Mouse (Mus musculus) intestine, postnatal 0 days (tissue): Measurements from ENCODE around the gene CT030661.1. TPM values are rescaled to one million over a fixed set of nuclear protein-coding genes. Genes with fewer than 3 reads are reported as not detected.
"Not testable (repeated sequence)": the region's sequence is repeated elsewhere in the genome, so short reads cannot be mapped to it uniquely, and the experiment has no call there.

Experiments used
- ATAC-seq: fragments of 200-750 bp; cut with Nextera tagmentation; 2 replicates; pipeline ENCODE4 v1.8.0; 2017; ENCODE audit warnings: mild to moderate bottlenecking, moderate TSS enrichment, moderate library complexity
- H3K27ac ChIP-seq: fragments of 300-500 bp; sonication (generic); 2 replicates; pipeline ENCODE4 v1.5.1; 2014; ENCODE audit warnings: mild to moderate bottlenecking, low read depth, low read length, moderate library complexity
- H3K27me3 ChIP-seq: fragments of 300-500 bp; sonication (generic); replicated peaks from 2 replicates; pipeline ENCODE4 v1.6.1; 2014; ENCODE audit warnings: low read length, mixed read lengths; ENCODE audit not compliant: control insufficient read depth, insufficient read depth
- H3K36me3 ChIP-seq: fragments of 300-500 bp; sonication (generic); 2 replicates; pipeline ENCODE4 v1.6.1; 2014; ENCODE audit warnings: mild to moderate bottlenecking, moderate library complexity; ENCODE audit not compliant: control insufficient read depth, insufficient read depth
- H3K4me1 ChIP-seq: fragments of 300-500 bp; sonication (generic); replicated peaks from 2 replicates; pipeline ENCODE4 v1.6.1; 2014; ENCODE audit warnings: antibody characterized with exemption, low read length, mixed read lengths; ENCODE audit not compliant: control insufficient read depth, insufficient read depth
- H3K4me2 ChIP-seq: fragments of 300-500 bp; sonication (generic); replicated peaks from 2 replicates; pipeline ENCODE4 v1.6.1; 2014; ENCODE audit warnings: low read depth, mild to moderate bottlenecking, moderate library complexity
- H3K4me3 ChIP-seq: fragments of 300-500 bp; sonication (generic); 2 replicates; pipeline ENCODE4 v1.5.1; 2014; ENCODE audit warnings: low read depth, low read length
- H3K9ac ChIP-seq: fragments of 300-500 bp; sonication (generic); 2 replicates; pipeline ENCODE4 v1.6.1; 2014; ENCODE audit warnings: mild to moderate bottlenecking, low read depth, low read length
- H3K9me3 ChIP-seq: fragments of 300-500 bp; sonication (generic); 2 replicates; pipeline ENCODE4 v1.6.1; 2016; ENCODE audit warnings: mixed run types; ENCODE audit not compliant: control insufficient read depth
- CTCF ChIP-seq: sonication (generic); IDR thresholded peaks from 2 replicates; pipeline ENCODE4 v1.5.1; 2016; ENCODE audit warnings: low read depth, mild to moderate bottlenecking, control low read depth, antibody characterized with exemption, moderate library complexity
- WGBS: fragments of 180-500 bp; shearing (Covaris S2); extraction: QIAGEN DNeasy Blood & Tissue Kit; methylation state at CpG from one replicate; pipeline ENCODE4 v1.1.7; 2014; 5-methylcytosine and 5-hydroxymethylcytosine counted together
- polyA plus RNA-seq: library from polyadenylated mRNA; unstranded; fragments of >200 nt; fragmentation: Nextera tagmentation; extraction: Ambion mirVana; gene quantifications from 2 replicates; pipeline ENCODE4 v1.2.1, GENCODE M21; 2015

Gene CT030661.1
- polyA plus RNA-seq: 11.3 and 12.4 TPM in 2 replicates

DNA sequence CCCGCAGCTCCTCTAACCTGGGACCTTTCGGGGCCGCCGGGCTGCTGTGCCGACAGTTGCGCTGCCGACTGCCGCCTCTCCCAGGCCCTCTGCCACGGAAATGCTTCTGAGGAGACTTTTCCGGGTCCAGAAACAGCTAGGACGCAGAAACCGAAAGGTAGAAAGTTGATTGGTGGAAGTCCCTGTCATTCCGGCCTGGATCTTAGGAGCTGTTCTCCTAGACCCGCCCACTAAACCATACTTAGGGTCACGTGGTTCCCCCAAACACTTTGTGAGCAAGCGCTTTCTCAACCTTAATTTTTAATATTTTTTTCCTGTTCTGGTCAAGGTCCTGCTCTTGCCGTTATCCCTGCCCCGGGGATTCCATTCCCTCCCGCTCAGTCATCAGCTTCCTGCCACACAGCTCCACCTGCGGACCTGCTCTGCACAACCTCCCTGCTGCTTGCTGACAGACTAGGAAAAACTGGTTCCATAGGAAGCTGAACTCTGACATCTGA lies at the start of gene CT030661.1:
TSS of gene CT030661.1 (minus strand) at position 108 of the 497 bp plus-strand sequence.
- H3K9me3 ChIP-seq, H3K4me1 ChIP-seq, H3K36me3 ChIP-seq, H3K27me3 ChIP-seq: not testable (repeated sequence)
- peak; percentile 44 for TF ChIP-seq CTCF
- Histone ChIP-seq H3K4me3 (peak within 1 kb of the TSS; percentile 58), H3K27ac (peak within 1 kb of the TSS; percentile 88), H3K4me2 (peak within 1 kb of the TSS; percentile 66), H3K9ac (peak within 1 kb of the TSS; percentile 62)
- 0% methylated on average over 20 of the region's 20 CpGs for WGBS
- ATAC-seq: peak; percentile 99

DNA sequence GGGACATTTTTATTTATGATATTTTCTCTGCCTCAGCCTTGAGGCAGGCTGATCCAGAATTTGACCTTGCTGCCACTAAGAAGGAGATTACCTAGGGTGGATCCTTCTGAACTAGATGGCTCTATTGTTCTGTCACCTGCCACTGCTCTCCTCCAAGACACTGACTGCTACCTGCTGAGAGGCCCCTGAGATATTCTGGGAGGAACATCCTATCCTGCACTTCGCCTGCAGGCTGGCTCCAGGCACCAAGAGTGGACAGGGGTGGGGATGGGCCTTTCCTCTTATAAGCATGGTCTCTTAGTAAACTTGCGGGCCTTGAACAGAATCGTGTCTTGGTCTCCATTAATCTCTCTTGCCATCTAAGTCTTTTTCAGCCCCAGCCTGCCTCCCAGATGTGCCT lies 49.3 kb upstream of the CT030661.1 start:
- no peak overlapping the region for H3K4me2 ChIP-seq
- ATAC-seq: no peak
- H3K27ac ChIP-seq: no peak overlapping the region
- peaks cover 11% of the 10 kb centered on the region; the same call in 1 of the 2 replicates for H3K36me3 ChIP-seq
- WGBS: 93% methylated on average over 3 of the region's 3 CpGs
- H3K9me3 ChIP-seq: peaks cover 3% of the 10 kb centered on the region; the same call in 1 of the 2 replicates
- no peak overlapping the region for H3K9ac ChIP-seq
- no peaks in the 10 kb centered on the region for H3K27me3 ChIP-seq
- no peak for TF ChIP-seq CTCF
- no peaks in the 10 kb centered on the region for H3K4me1 ChIP-seq
- no peak overlapping the region for H3K4me3 ChIP-seq

DNA sequence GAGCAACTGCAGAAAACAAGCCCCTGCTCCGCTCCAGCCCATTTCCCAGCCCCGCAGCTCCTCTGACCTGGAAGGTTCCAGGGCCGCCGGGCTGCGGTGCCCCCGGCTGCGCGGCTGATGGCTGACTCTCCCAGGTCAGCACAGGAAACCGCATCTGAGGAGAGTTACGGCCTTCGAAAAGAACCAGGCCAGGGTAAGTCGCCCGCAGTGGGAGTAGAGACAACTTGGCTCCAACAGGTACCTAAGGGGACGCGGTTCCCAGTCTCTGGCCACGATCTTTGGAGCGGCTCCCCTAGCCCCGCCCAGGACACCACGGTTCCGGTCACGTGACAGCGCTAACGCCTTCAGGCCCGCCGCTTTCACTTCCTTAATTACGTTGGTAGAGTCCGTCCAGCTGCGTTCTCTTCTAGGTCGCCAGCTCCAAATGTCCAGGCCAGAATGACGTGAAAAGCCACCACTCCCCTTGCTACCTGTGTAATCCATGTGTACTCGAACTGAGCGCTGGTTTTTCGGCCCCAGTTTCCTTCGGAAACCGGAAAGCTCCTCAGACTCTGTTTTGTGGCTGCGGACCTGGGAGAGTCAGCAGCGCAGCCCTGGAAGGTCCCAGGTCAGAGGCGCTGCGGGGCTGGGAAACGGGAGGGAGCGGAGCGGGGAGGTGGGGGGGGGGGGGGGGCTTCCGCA lies 46.6 kb upstream of the CT030661.1 start, which contains the start of the genes Zfp944 and Zfp758:
TSS of gene Zfp944 (minus strand) at position 300 of the 681 bp plus-strand sequence.
TSS of gene Zfp758 (plus strand) at position 353 of the 681 bp plus-strand sequence.
- Histone ChIP-seq H3K9ac (peak within 1 kb of the TSS; percentile 71), H3K4me3 (peak within 1 kb of the TSS; percentile 57), H3K4me2 (peak within 1 kb of the TSS; percentile 72), H3K27ac (peak within 1 kb of the TSS; percentile 86)
- not testable (repeated sequence) for H3K27me3 ChIP-seq, H3K4me1 ChIP-seq, H3K9me3 ChIP-seq, H3K36me3 ChIP-seq
- under 1% methylated on average over 28 of the region's 43 CpGs for WGBS
- peak; percentile 99 for ATAC-seq

DNA sequence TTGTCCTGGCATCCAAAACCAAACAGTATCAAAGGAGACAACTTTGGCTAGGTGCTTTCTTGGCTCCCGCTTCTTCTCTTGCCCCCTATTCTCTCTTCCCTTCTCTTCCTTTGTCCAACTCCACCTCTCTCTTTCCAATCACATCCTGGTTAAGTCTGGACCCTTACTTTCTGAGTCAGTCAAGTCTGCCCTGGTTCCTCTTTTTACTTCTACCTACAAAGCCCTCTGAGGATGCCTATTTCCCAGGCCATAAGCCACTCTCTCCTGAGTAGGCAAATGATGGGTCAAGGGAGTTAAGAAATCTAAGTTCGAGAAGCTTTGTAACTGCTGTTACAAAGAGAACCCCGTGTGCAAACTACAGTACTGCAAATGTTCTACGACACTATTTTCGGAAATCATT lies 45.9 kb upstream of the CT030661.1 start:
- H3K4me3 ChIP-seq: peak overlapping the region; percentile 57
- H3K27me3 ChIP-seq: no peaks in the 10 kb centered on the region
- ATAC-seq: no peak
- TF ChIP-seq CTCF: no peak
- peaks cover 3% of the 10 kb centered on the region; the same call in 1 of the 2 replicates for H3K9me3 ChIP-seq
- H3K4me2 ChIP-seq: peak overlapping the region; percentile 72
- 26% methylated on average over 5 of the region's 5 CpGs for WGBS
- no peaks in the 10 kb centered on the region for H3K4me1 ChIP-seq
- H3K36me3 ChIP-seq: peaks cover 3% of the 10 kb centered on the region
- peak overlapping the region; percentile 71; the same call in 1 of the 2 replicates for H3K9ac ChIP-seq
- H3K27ac ChIP-seq: no peak overlapping the region

DNA sequence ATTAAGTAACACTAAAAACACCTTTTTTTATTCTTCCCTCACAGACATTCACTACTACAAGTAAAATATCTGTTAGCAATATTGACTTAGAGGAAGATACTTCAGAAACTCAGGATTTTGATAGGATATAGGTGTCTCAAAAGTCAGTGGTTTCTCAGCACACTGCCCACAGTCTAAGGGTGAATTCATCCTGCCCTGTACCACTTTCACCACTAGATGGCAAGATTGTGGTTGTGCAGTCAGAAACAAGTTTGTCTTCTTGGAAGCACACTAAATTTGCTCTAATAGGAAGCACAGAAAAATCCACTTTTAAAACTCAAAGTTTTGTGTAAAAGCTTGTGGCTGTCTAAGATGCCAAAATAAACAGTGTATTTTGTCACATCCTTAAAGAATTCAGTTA lies 38.2 kb upstream of the CT030661.1 start:
- Histone ChIP-seq H3K9me3 (no peaks in the 10 kb centered on the region), H3K9ac (no peak overlapping the region), H3K4me1 (no peaks in the 10 kb centered on the region), H3K27me3 (no peaks in the 10 kb centered on the region), H3K27ac (no peak overlapping the region), H3K4me2 (no peak overlapping the region), H3K36me3 (peaks cover 17% of the 10 kb centered on the region), H3K4me3 (no peak overlapping the region)
- peak; percentile 84 for TF ChIP-seq CTCF
- ATAC-seq: no peak

DNA sequence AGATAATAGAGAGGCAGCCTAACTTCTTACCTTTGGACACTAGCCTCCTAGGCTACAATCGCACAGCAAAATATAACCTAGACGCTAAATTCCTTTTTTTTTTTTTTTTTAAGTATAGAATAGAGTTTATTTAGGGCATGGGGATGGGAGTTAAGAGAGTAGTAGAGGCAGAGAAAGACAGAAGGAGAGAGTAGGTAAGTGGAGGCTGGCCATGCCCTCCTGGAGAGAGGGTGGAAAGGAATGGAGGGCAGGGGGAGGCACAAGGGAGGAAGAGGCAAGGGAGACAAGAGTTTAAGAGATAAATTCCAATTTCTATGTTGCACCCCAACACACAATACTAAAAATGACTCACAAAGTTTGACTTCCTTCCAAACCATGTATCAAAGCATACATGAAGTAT lies 610 bp upstream of the CT030661.1 start:
- peak overlapping the region; percentile 58 for H3K4me3 ChIP-seq
- H3K4me1 ChIP-seq, H3K36me3 ChIP-seq, H3K27me3 ChIP-seq, ATAC-seq, H3K9me3 ChIP-seq: not testable (repeated sequence)
- WGBS: 2% methylated on average over 2 of the region's 2 CpGs
- peak overlapping the region; percentile 62; the same call in 1 of the 2 replicates for H3K9ac ChIP-seq
- peak overlapping the region; percentile 88; the same call in 1 of the 2 replicates for H3K27ac ChIP-seq
- H3K4me2 ChIP-seq: peak overlapping the region; percentile 66

DNA sequence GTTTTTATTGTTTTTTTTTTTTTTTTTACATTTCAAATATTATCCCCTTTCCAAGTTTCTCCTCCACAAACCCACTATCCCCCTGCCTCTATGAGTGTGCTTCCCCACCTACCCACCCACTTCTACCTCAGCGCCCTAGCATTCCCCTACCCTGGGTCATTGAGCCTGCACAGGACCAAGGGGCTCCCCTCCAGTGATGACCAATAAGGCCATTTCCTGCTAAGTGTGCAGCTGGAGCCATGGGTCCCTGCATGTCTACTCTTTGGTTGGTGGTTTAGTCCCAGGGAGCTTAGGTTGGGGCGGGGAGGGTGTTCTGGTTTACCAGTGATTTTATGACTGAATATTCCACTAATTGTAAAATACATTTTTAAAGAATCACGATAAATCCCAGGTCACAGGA lies 418 bp downstream of the CT030661.1 start:
- H3K4me2 ChIP-seq: peak overlapping the region; percentile 66
- H3K4me3 ChIP-seq: peak overlapping the region; percentile 58
- H3K36me3 ChIP-seq, H3K27me3 ChIP-seq, H3K4me1 ChIP-seq, H3K9me3 ChIP-seq: not testable (repeated sequence)
- ATAC-seq: peak; percentile 62
- H3K27ac ChIP-seq: peak overlapping the region; percentile 88
- peak overlapping the region; percentile 62; the same call in 1 of the 2 replicates for H3K9ac ChIP-seq
- WGBS: 0% methylated on average over 3 of the region's 3 CpGs
